ENCODE assay signal across 8 mouse cellular contexts in genomic region chrX:36983654-36984311, GRCm38 (mm10). TPM values are rescaled to one million over a fixed set of nuclear protein-coding genes. Genes with fewer than 3 reads are reported as not detected.
DNase-seq lines count a peak whose midpoint lies in the region; ATAC-seq and TF ChIP-seq lines count a peak whose summit lies in the region.

No protein-coding gene starts in this region.

- peak; percentile 10 for DNase-seq in adrenal gland, postnatal 10 days
- DNase-seq in adrenal gland, adult 2 months: no peak
- peak; percentile 9 for DNase-seq in midbrain, embryonic 14.5 days
- no peak for DNase-seq in midbrain, postnatal 0 days (ENCODE audit: low spot score)
- DNase-seq in limb, embryonic 11.5 days (ENCODE audit: low spot score): peak; percentile 73
- DNase-seq in kidney, adult 2 months: no peak

- H3K4me3 ChIP-seq in midbrain, embryonic 14.5 days (replicated peaks; ENCODE audit: low read depth, low read length): no peak overlapping the region
- H3K4me3 ChIP-seq in midbrain, postnatal 0 days (ENCODE audit: low read depth, low read length): no peak overlapping the region
- H3K4me3 ChIP-seq in limb, embryonic 11.5 days (ENCODE audit: low read depth, low read length): no peak overlapping the region; the same call in 1 of the 2 replicates
- H3K4me3 ChIP-seq in small intestine, adult 2 months (ENCODE audit: low read depth, low read length): no peak overlapping the region
- no peak overlapping the region for H3K4me3 ChIP-seq in kidney, adult 2 months (ENCODE audit: insufficient read depth, low read depth, low read length)
- no peak overlapping the region for H3K4me3 ChIP-seq in midbrain, embryonic 15.5 days

- no peak overlapping the region for H3K4me2 ChIP-seq in midbrain, embryonic 14.5 days (ENCODE audit: low read length)
- no peak overlapping the region for H3K4me2 ChIP-seq in midbrain, postnatal 0 days (ENCODE audit: low read depth, low read length, poor library complexity, severe bottlenecking)
- H3K4me2 ChIP-seq in limb, embryonic 11.5 days (ENCODE audit: low read depth, severe bottlenecking): peak overlapping the region; percentile 20
- H3K4me2 ChIP-seq in midbrain, embryonic 15.5 days: no peak overlapping the region

- peaks cover 8% of the 10 kb centered on the region; the same call in 1 of the 2 replicates for H3K4me1 ChIP-seq in midbrain, embryonic 14.5 days (ENCODE audit: control insufficient read depth, insufficient read depth, low read length)
- no peaks in the 10 kb centered on the region for H3K4me1 ChIP-seq in midbrain, postnatal 0 days (ENCODE audit: insufficient read depth, low read length)
- H3K4me1 ChIP-seq in limb, embryonic 11.5 days (ENCODE audit: control insufficient read depth, insufficient read depth, low read length): peaks cover 15% of the 10 kb centered on the region
- 0 out of 2 replicates have a peak, but pooled peaks cover 3% of the 10 kb centered on the region for H3K4me1 ChIP-seq in small intestine, adult 2 months (ENCODE audit: control insufficient read depth, insufficient read depth, insufficient read length, low read length)
- H3K4me1 ChIP-seq in kidney, adult 2 months (ENCODE audit: control insufficient read depth, insufficient read depth, low read length): no peaks in the 10 kb centered on the region
- H3K4me1 ChIP-seq in midbrain, embryonic 15.5 days: peaks cover 23% of the 10 kb centered on the region

- no peak overlapping the region for H3K27ac ChIP-seq in midbrain, embryonic 14.5 days (replicated peaks; ENCODE audit: low read depth, low read length)
- no peak overlapping the region for H3K27ac ChIP-seq in midbrain, postnatal 0 days (ENCODE audit: low read depth, low read length)
- H3K27ac ChIP-seq in limb, embryonic 11.5 days (replicated peaks; ENCODE audit: low read depth, low read length): peak overlapping the region; percentile 81
- H3K27ac ChIP-seq in small intestine, adult 2 months (ENCODE audit: insufficient read depth, low read depth, low read length): peak overlapping the region; percentile 59
- H3K27ac ChIP-seq in kidney, adult 2 months (ENCODE audit: insufficient read depth, low read depth, low read length): no peak overlapping the region
- no peak overlapping the region for H3K27ac ChIP-seq in midbrain, embryonic 15.5 days

- no peak for TF ChIP-seq CTCF in midbrain, postnatal 0 days (IDR thresholded peaks at IDR 0.05)
- TF ChIP-seq CTCF in small intestine, adult 2 months (IDR thresholded peaks at IDR 0.05; ENCODE audit: extremely low read depth, insufficient read length, insufficient replicate concordance, low read depth, low read length): no peak
- TF ChIP-seq CTCF in kidney, adult 2 months (conservative IDR thresholded peaks at IDR 0.05; ENCODE audit: insufficient read depth, insufficient read length, low read depth, low read length): no peak

- no peaks in the 10 kb centered on the region for H3K36me3 ChIP-seq in midbrain, embryonic 14.5 days (ENCODE audit: control insufficient read depth, insufficient read depth, low read length)
- H3K36me3 ChIP-seq in midbrain, postnatal 0 days (ENCODE audit: insufficient read depth, low read length): no peaks in the 10 kb centered on the region
- no peaks in the 10 kb centered on the region for H3K36me3 ChIP-seq in limb, embryonic 11.5 days (ENCODE audit: control insufficient read depth, insufficient read depth, low read length)
- no peaks in the 10 kb centered on the region for H3K36me3 ChIP-seq in small intestine, adult 2 months (ENCODE audit: control insufficient read depth, insufficient read depth, low read length)
- H3K36me3 ChIP-seq in kidney, adult 2 months (ENCODE audit: control insufficient read depth, insufficient read depth, low read length): no peaks in the 10 kb centered on the region
- no peaks in the 10 kb centered on the region for H3K36me3 ChIP-seq in midbrain, embryonic 15.5 days (replicated peaks)

- no peaks in the 10 kb centered on the region for H3K9me3 ChIP-seq in midbrain, embryonic 14.5 days (ENCODE audit: control insufficient read depth, low read length)
- no peaks in the 10 kb centered on the region for H3K9me3 ChIP-seq in midbrain, postnatal 0 days (ENCODE audit: low read length)
- no peaks in the 10 kb centered on the region for H3K9me3 ChIP-seq in limb, embryonic 11.5 days (ENCODE audit: control insufficient read depth, low read length)
- H3K9me3 ChIP-seq in midbrain, embryonic 15.5 days: no peaks in the 10 kb centered on the region

- H3K27me3 ChIP-seq in midbrain, embryonic 14.5 days (ENCODE audit: control insufficient read depth, insufficient read depth, low read length): no peaks in the 10 kb centered on the region
- H3K27me3 ChIP-seq in midbrain, postnatal 0 days (ENCODE audit: insufficient read depth, low read length): no peaks in the 10 kb centered on the region
- no peaks in the 10 kb centered on the region for H3K27me3 ChIP-seq in limb, embryonic 11.5 days (ENCODE audit: control insufficient read depth, insufficient read depth, low read length)
- H3K27me3 ChIP-seq in small intestine, adult 2 months (ENCODE audit: control insufficient read depth, insufficient read depth, low read length): no peaks in the 10 kb centered on the region
- no peaks in the 10 kb centered on the region for H3K27me3 ChIP-seq in kidney, adult 2 months (replicated peaks; ENCODE audit: control insufficient read depth, insufficient read depth, low read length)
- no peaks in the 10 kb centered on the region for H3K27me3 ChIP-seq in midbrain, embryonic 15.5 days (replicated peaks)

- no peak for ATAC-seq in midbrain, embryonic 14.5 days (ENCODE audit: low FRiP score, low TSS enrichment)
- no peak for ATAC-seq in midbrain, postnatal 0 days (ENCODE audit: low FRiP score)
- peak; percentile 85 for ATAC-seq in limb, embryonic 11.5 days (ENCODE audit: insufficient number of reproducible peaks, low FRiP score, low TSS enrichment, low read depth)
- no peak for ATAC-seq in midbrain, embryonic 15.5 days (replicated peaks)

- TF ChIP-seq POLR2A in small intestine, adult 2 months (IDR thresholded peaks at IDR 0.05; ENCODE audit: low read depth, low read length): no peak
- no peak for TF ChIP-seq POLR2A in kidney, adult 2 months (IDR thresholded peaks at IDR 0.05; ENCODE audit: low read depth, low read length)

- WGBS in midbrain, embryonic 14.5 days: 63% methylated on average over 11 of the region's 11 CpGs
- 54% methylated on average over 11 of the region's 11 CpGs for WGBS in midbrain, postnatal 0 days
- 39% methylated on average over 11 of the region's 11 CpGs for WGBS in limb, embryonic 11.5 days
- 67% methylated on average over 11 of the region's 11 CpGs for WGBS in small intestine, adult 2 months
- 50% methylated on average over 11 of the region's 11 CpGs for WGBS in kidney, adult 2 months
- 58% methylated on average over 11 of the region's 11 CpGs for WGBS in midbrain, embryonic 15.5 days

- H3K9ac ChIP-seq in midbrain, embryonic 14.5 days (replicated peaks; ENCODE audit: low read length): no peak overlapping the region; the same call in 1 of the 2 replicates
- H3K9ac ChIP-seq in midbrain, postnatal 0 days (replicated peaks; ENCODE audit: low read length, poor library complexity, severe bottlenecking): no peak overlapping the region
- H3K9ac ChIP-seq in limb, embryonic 11.5 days (ENCODE audit: low read length): no peak overlapping the region
- no peak overlapping the region for H3K9ac ChIP-seq in midbrain, embryonic 15.5 days

RNA-seq across cellular contexts. Expression of gene Sept6, which starts 7.8 kb away (rescaled TPM):
- total RNA-seq in adrenal gland, postnatal 10 days (2021): 10 to 100 TPM; 15.8 to 22.4 TPM
- 10 to 100 TPM; 16.7 to 24.9 TPM for total RNA-seq in adrenal gland, adult 2 months (2021)
- polyA plus RNA-seq in adrenal gland, adult 2 months (2012; rRNA removed): 8.6 and 8.8 TPM in 2 replicates
- polyA plus RNA-seq in midbrain, embryonic 14.5 days (2014; fragmentation: Nextera tagmentation; extraction: Ambion mirVana): 62.2 and 76.7 TPM in 2 replicates
- 81.4 and 137 TPM in 2 replicates for total RNA-seq in midbrain, postnatal 0 days (2014; rRNA removed)
- 65.1 and 66.2 TPM in 2 replicates for polyA plus RNA-seq in midbrain, postnatal 0 days (2015; fragmentation: Nextera tagmentation; extraction: Ambion mirVana)
- 89.0 and 99.0 TPM in 2 replicates for polyA plus RNA-seq in limb, embryonic 11.5 days (2014; fragmentation: Nextera tagmentation; extraction: Ambion mirVana)
- 3.8 and 4.0 TPM in 2 replicates for polyA plus RNA-seq in small intestine, adult 2 months (2012; rRNA removed)
- polyA plus RNA-seq in kidney, adult 2 months (2012; rRNA removed): 5.3 and 5.7 TPM in 2 replicates
- 76.1 and 77.6 TPM in 2 replicates for polyA plus RNA-seq in midbrain, embryonic 15.5 days (2015; fragmentation: Nextera tagmentation; extraction: Ambion mirVana)

Comparison
In these comparisons a context has a peak if more than half of its experiments do, and no peak if none do; other contexts are left out.
1. DNase-seq: peak in adrenal gland, postnatal 10 days (single experiment), midbrain, embryonic 14.5 days (single experiment) and limb, embryonic 11.5 days (single experiment); none in adrenal gland, adult 2 months (single experiment), midbrain, postnatal 0 days (single experiment) and kidney, adult 2 months (single experiment).
2. H3K27ac ChIP-seq: peak in limb, embryonic 11.5 days (single experiment) and small intestine, adult 2 months (single experiment); none in midbrain, embryonic 14.5 days (single experiment), midbrain, postnatal 0 days (single experiment), kidney, adult 2 months (single experiment) and midbrain, embryonic 15.5 days (single experiment).